Mouse (Mus musculus): ENCODE results near the gene Fdxr.

Fdxr gene

DNA sequence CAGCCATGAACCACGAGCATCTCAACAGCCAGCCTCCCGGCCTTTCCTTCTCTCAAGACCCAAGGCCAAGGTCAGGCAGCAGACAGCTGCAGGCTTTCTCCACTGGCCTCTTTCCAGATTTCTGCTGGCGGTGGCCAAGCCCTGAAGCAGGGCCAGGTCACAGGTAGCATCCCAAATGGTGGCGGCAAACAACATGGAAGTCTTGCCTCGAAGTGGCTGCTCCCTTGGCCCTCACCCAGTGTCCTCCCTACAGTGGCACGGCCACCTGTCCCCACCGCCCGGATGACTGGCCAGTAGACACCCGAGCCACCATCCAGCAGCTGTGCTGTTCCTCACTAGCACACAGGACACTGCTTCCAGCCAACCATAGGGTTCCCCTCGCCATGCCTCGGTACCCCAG is 35.4 kb downstream of the Fdxr start:
- no peak for DNase-seq (ENCODE audit: low spot score in 2 of 2)

DNA sequence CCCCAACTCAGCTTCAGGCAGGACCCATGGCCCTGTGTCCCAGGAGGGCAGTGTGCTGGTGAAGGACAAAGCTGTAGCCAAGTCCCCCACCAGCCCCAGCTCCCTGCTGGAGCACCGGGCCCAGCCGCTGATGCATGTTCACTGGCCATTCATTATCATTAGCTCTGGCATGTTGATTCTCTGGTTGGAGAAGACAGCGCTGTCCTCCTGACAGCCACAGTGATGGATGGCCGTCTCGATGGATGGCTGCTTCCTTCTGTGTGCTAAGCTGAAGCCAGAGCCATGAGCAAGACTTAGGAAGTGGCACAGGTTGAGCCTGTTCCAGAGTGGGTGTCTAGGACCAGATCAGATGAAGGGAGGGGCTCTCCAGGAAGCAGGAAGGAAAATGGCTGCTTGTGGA is 40.3 kb downstream of the Fdxr start:
- DNase-seq (ENCODE audit: low spot score in 2 of 2) = no peak

DNA sequence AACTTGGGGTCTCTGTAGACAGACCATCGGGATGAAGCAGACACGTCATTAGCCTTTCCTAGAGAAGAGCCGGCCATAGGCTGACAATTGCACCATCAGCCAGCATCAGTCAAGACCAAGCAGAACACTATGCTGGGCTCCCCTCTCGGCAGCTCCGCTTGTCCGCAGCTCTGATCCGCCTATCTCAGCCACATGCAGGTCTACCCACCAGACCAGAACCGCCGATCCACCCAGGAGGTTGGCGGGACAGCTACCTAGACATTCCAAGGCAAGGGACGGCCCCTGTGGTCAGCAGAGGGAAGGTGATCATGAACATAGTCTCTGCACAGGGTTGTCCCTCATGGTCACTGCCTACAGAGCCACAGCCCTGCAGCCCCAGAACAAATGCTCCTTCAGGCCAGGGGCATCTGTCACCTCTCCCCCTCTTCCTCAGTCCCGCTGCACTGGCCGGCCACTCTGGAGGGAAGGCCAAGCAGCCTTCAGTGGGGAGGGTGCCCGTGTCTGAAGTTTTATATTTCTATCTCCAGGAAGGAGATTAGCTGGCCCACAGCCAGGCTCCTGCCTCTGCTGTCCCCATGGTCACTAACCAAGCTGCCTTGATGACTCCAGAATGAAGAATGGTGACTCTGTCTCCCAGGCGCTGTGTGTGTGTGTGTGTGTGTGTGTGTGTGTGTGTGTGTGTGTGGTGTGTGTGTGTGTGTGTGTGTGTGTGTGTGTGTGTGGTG is 42.4 kb downstream of the Fdxr start:
- DNase-seq (ENCODE audit: low spot score in 2 of 2) = peak in 1 of 2 experiments; percentile 53

DNA sequence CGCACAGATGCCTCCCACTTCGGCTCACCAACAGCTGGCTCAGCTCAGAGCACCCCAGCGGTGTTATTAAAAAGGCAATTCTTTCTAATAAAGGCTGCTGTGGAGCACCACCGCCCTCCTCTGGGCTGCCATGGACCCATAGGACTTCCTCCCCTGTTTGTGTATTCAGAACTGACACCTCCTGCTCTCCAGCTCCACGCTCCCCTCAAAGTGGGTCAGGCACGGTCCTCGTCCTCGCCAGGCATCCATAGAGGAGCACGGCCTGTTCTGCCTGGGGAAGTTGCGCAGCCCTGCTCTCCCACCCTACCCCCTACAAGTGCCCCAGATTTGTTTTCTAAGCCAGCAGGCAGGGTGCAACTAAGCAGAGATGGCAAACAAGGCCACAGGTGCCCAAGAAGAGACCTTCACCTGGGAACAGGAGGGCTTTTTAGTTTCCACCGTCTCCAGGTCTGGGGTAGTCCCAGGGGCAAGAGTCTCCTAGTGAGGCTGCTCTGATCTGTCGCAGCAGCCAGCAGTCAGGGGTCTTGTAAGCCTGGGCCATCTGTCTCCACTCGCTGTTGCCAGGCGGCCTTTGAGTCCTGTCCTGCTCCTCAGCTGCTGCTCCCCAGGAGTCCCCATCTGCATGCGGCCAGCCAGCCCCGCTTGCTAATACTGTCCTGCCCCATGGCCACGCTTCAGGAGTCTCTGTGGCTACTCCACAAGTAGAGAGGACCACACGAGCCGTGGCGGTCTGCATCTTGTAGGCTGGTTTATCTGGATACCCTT is 43.1 kb downstream of the Fdxr start:
- DNase-seq (ENCODE audit: low spot score in 2 of 2) = peak in 1 of 2 experiments; percentile 50

GRCm38 (mm10) chr11:115232889-115233288 is 44.0 kb downstream of the Fdxr start:
- no peak for DNase-seq (ENCODE audit: low spot score in 2 of 2)

DNA sequence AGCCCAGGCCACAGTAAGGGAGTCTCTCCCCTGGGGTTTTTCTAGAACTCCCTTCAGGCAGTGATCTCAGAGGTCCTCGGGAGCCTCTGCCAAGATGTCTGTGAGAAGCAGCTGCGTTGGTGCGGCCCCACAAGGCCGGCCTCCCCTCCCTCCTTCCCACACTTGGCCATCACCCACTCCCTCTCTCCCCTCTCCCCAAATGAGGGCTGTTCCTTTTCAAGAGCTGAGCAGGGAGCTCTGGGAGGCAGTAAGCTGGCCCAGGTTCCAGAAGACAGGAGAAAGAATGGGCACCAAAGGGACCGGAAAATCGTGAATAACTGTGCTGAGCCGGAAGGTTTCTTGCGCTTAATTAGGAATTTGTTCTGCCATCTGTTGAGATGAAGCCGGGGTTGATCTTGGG is 44.9 kb downstream of the Fdxr start:
- peak in 1 of 2 experiments; percentile 33 for DNase-seq (ENCODE audit: low spot score in 2 of 2)

GRCm38 (mm10) chr11:115231168-115231915 is 45.5 kb downstream of the Fdxr start:
- no peak for DNase-seq (ENCODE audit: low spot score in 2 of 2)

DNA sequence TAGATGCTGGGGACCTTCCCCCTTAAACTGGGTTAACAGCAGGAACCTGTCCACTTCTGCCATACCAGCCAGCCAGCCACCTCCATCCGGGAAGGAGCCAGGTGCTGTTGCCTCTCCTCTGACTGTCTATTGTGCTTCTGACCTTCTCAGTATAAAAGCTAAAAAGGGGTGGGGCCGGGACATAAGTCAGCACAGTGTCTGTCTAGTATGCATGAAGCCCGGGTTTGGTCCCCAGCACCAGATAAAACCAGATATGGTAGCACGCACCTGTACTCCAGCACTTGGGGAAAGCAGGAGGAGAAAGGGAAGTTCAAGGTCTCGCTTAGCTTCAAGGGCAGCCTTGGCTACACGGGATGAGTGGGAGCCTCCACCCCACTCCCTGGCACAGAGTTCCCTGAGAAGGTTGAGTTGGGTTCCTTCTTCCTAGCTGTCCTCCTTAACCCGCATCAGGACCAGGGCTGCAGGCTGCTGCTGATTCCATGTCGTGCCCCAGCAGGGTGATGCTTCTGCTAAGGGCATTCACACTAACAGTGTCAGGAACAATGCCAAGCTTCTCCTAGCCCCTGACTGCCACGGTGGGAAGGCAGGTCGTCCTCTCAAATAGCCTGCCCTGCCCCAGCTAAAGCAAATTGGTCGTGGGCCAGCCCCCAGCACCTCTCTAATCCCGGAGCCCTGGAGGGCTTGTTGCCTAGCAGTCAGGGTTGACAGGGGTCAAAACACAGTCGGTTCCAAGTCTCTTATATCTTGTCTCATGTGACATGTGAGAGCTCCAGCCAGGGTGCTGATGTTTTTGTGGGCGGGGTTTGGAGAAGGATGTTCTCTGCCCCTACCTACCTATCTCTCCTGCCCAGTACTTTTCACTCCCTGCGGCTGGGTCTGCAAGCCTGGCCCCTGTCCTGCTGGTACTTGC is 47.6 kb downstream of the Fdxr start:
- DNase-seq (ENCODE audit: low spot score in 2 of 2) = no peak

DNA sequence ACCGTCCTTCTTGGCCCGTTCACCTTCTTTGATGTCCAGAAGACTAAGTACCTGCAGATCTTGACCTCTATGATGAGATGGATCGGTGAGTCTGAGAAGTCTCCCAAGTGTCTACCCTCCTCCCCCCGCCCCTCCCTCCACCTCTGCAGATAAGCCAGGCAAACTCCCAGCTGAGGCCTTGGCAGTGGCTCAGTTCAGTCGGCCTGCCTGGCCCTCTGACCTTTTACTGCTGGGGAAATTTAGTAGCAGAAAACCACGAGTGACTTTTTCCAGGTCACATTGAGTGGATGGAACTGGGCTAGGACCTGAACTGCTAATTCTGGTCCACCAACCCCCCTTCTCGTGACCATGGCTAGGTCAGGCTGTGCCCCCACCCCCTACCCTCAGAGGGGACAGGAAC is 48.4 kb downstream of the Fdxr start:
- DNase-seq (ENCODE audit: low spot score in 2 of 2) = no peak

- no peak for DNase-seq (ENCODE audit: low spot score in 2 of 2)
Observed at GRCm38 (mm10) chr11:115227640-115228039, 49.2 kb downstream of the Fdxr start.

DNA sequence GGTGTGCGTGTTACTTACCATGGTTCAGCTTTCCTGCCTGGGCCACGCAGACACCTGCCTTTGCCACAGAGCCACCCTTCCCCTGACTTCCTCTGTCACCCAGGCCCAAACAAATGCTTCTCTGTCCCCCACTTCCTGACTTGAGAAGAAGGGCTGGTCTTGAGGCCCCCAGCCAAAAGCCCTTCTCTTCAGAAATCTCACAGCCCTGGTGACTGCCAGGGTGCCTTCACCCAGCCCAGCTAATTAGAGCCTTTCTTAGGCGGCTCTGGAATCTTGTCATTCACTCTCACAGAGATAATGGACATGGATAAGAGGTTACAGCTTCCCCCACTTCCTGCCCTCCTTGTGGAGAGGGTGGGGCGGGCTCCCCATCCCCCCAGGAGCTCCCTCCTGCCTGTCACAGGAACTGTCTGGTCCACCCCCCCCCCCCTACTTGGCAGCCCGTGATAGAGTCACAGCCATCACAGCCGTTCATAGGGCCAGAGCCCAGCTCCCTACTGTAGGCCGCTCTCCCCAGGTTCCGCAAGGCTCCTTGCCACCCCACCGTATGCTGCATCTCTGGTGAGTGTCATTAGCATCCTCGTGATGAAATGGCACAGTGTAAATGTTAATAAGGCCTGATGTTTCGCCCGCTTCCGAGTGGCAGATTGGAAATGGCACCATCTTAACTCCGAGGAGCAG is 49.9 kb downstream of the Fdxr start:
- no peak for DNase-seq (ENCODE audit: low spot score in 2 of 2)

DNA sequence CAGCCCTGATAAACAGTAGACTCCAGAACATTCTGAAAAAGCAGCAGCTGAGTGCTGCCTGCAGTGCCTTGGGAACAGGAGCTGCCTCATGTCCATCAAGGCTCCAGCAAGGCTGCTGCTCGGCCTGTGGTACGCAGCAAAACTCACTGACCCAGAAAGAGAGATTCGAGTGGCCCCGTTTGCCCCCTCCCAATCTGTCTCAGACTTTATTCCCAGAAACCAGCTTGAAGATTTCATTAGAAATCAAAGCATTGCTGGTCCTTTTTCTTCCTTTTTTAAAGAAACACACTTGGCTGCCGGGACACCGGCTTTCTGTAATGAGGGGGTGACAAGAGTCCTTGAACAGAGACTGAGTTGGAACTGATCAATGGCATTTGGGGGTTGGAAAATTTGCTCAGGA is 51.5 kb downstream of the Fdxr start:
- no peak for DNase-seq (ENCODE audit: low spot score in 2 of 2)

GRCm38 (mm10) chr11:115224889-115225288 is 52.0 kb downstream of the Fdxr start:
- peak; percentile 50 to 71 for DNase-seq (ENCODE audit: low spot score in 2 of 2)

DNA sequence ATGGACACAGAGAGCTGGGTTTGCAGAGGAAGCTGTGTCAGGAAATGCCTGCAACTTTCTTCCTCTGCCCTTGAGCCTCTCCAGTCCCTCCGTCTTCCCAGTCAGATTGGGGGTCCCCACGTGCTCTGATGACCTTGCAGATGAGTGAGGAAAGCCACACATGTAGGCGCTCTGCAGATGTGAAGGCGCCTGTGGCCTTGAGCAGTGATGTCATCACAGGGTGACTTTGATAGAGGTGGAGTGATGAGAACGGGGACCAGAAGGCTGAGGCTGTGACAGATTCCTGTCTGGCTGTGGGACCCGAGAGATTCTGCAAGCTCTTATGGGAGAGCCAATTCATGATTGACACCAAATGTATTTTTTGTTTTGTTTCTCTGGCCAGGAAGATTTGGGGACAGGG is 53.0 kb downstream of the Fdxr start:
- DNase-seq (ENCODE audit: low spot score in 2 of 2) = no peak

GRCm38 (mm10) chr11:115223451-115223850 is 53.4 kb downstream of the Fdxr start:
- no peak for DNase-seq (ENCODE audit: low spot score in 2 of 2)

GRCm38 (mm10) chr11:115222570-115222969 is 54.3 kb downstream of the Fdxr start:
- no peak for DNase-seq (ENCODE audit: low spot score in 2 of 2)

DNA sequence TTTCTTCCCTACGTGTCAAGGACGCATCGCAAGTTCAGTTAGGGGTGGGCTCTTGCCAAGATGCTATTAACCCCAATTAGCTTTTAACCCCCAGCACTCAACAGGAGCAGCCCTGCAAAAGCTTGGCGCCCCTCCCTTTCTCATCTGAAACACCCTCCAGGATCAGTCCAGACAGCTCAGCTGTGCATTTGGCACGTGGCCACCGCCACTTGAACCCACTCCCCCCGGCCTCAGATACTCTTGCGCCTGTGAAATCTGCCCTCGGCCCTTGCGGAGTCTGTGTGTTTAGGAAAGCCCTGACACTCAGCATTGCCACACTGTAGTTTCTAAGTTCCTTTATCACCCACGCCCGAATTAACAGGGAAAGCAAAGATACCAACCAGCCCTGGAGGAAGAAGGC is 54.8 kb downstream of the Fdxr start:
- DNase-seq (ENCODE audit: low spot score in 2 of 2) = peak in 1 of 2 experiments; percentile 57

GRCm38 (mm10) chr11:115219685-115220084 is 57.2 kb downstream of the Fdxr start:
- no peak for DNase-seq (ENCODE audit: low spot score in 2 of 2)

- DNase-seq (ENCODE audit: low spot score in 2 of 2) = no peak
Observed at GRCm38 (mm10) chr11:115219263-115219662, 57.6 kb downstream of the Fdxr start.

Data from cerebellum, postnatal 4 days (tissue).